Mouse (Mus musculus) stomach, postnatal 0 days (tissue): ENCODE results near the gene Gcn1l1. TPM values are rescaled to one million over a fixed set of nuclear protein-coding genes. Genes with fewer than 3 reads are reported as not detected.

Experiments
- ATAC-seq: fragments of 200-750 bp; cut with Nextera tagmentation; 2 replicates; pipeline ENCODE4 v1.8.0; 2017; ENCODE audit not compliant: low FRiP score, low TSS enrichment
- DNase-seq: peaks from one replicate; pipeline ENCODE4 v3.0.0-alpha.2; 2016; ENCODE audit warnings: low spot score
- H3K27ac ChIP-seq: fragments of 300-500 bp; sonication (generic); replicated peaks from 2 replicates; pipeline ENCODE4 v1.5.1; 2014; ENCODE audit warnings: mild to moderate bottlenecking, control low read depth
- H3K27me3 ChIP-seq: fragments of 300-500 bp; sonication (generic); 2 replicates; pipeline ENCODE4 v1.6.1; 2014; ENCODE audit warnings: low read length; ENCODE audit not compliant: control insufficient read depth, insufficient read depth
- H3K36me3 ChIP-seq: fragments of 300-500 bp; sonication (generic); 2 replicates; pipeline ENCODE4 v1.6.1; 2014; ENCODE audit warnings: low read length, mixed read lengths; ENCODE audit not compliant: control insufficient read depth, insufficient read depth
- H3K4me1 ChIP-seq: fragments of 300-500 bp; sonication (generic); replicated peaks from 2 replicates; pipeline ENCODE4 v1.6.1; 2014; ENCODE audit warnings: antibody characterized with exemption; ENCODE audit not compliant: control insufficient read depth, insufficient read depth
- H3K4me2 ChIP-seq: fragments of 300-500 bp; sonication (generic); replicated peaks from 2 replicates; pipeline ENCODE4 v1.6.1; 2014; ENCODE audit warnings: low read depth, mild to moderate bottlenecking, control low read depth, moderate library complexity
- H3K4me3 ChIP-seq: fragments of 300-500 bp; sonication (generic); 2 replicates; pipeline ENCODE4 v1.5.1; 2014; ENCODE audit warnings: low read depth, low read length, control low read depth
- H3K9ac ChIP-seq: fragments of 300-500 bp; sonication (generic); 2 replicates; pipeline ENCODE4 v1.6.1; 2014; ENCODE audit warnings: mild to moderate bottlenecking, low read length, control low read depth, mixed read lengths
- H3K9me3 ChIP-seq: fragments of 300-500 bp; sonication (generic); 2 replicates; pipeline ENCODE4 v1.6.1; 2016; ENCODE audit warnings: low read length; ENCODE audit not compliant: control insufficient read depth
- CTCF ChIP-seq: IDR thresholded peaks from 2 replicates; pipeline ENCODE4 v1.5.1; 2016; ENCODE audit warnings: antibody characterized with exemption, low read depth, mild to moderate bottlenecking, moderate library complexity
- EP300 ChIP-seq: optimal IDR thresholded peaks from 2 replicates; pipeline ENCODE3; 2016; ENCODE audit warnings: antibody characterized with exemption
- WGBS: fragments of 180-500 bp; shearing (Covaris S2); extraction: QIAGEN DNeasy Blood & Tissue Kit; methylation state at CpG from one replicate; pipeline ENCODE4 v1.1.7; 2014; 5-methylcytosine and 5-hydroxymethylcytosine counted together
- polyA plus RNA-seq: library from polyadenylated mRNA; unstranded; fragments of >200 nt; fragmentation: Nextera tagmentation; extraction: Ambion mirVana; gene quantifications from 2 replicates; pipeline ENCODE4 v1.2.1, GENCODE M21; 2015

The Gcn1l1 gene
- polyA plus RNA-seq, 1 experiment from 2014 or later = 11.7 TPM

GRCm38 (mm10) chr5:115635536-115635935, 70.5 kb downstream of the Gcn1l1 start:
- Histone ChIP-seq H3K9me3 (no peaks in the 10 kb centered on the region), H3K36me3 (peaks cover 10% of the 10 kb centered on the region), H3K27me3 (no peaks in the 10 kb centered on the region), H3K4me1 (no peaks in the 10 kb centered on the region; the same call in 1 of the 2 replicates), H3K4me3 (no peak overlapping the region), H3K9ac (no peak overlapping the region), H3K27ac (no peak overlapping the region; the same call in 1 of the 2 replicates), H3K4me2 (no peak overlapping the region)
- WGBS = 69% methylated on average over 6 of the region's 6 CpGs
- no peak for ATAC-seq
- no peak for DNase-seq
- TF ChIP-seq CTCF = no peak
- TF ChIP-seq EP300 = no peak

DNA sequence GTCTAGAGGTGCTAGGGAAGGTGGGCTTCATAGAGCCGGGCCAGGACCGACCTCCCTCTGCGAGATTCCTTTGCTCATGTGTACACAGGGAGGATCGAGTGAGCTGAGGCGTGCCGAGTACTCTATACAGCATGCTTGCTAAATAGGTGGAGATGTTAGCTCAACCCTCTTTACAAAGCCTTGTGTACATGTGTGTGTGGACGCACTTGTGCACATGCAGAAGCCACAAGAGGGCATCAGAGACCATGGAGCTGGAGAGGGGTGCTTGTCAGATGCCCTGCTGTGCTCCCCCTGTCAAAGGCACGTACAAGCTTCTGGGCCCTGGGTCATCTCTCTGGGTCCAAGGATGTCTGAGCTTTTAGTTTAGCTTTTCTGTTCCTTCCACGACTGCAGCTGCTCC, 79.1 kb downstream of the Gcn1l1 start:
- ATAC-seq (peak; percentile 91), DNase-seq (peak; percentile 75)
- H3K36me3 ChIP-seq = peaks cover 41% of the 10 kb centered on the region
- no peak overlapping the region for H3K4me3 ChIP-seq
- H3K9ac ChIP-seq = 0 out of 2 replicates have a peak overlapping the region, but pooled peaks have one; percentile 4
- TF ChIP-seq EP300 (no peak), CTCF (peak; percentile 71)
- no peaks in the 10 kb centered on the region for H3K9me3 ChIP-seq
- 65% methylated on average over 9 of the region's 9 CpGs for WGBS
- no peaks in the 10 kb centered on the region for H3K4me1 ChIP-seq
- no peaks in the 10 kb centered on the region for H3K27me3 ChIP-seq
- H3K27ac ChIP-seq = peak overlapping the region; percentile 67
- H3K4me2 ChIP-seq = no peak overlapping the region

- H3K9me3 ChIP-seq = no peaks in the 10 kb centered on the region
- no peak overlapping the region; the same call in 1 of the 2 replicates for H3K9ac ChIP-seq
- H3K4me2 ChIP-seq = no peak overlapping the region
- DNase-seq (no peak), ATAC-seq (no peak)
- H3K4me3 ChIP-seq = no peak overlapping the region
- H3K36me3 ChIP-seq = peaks cover 24% of the 10 kb centered on the region
- 68% methylated on average over 3 of the region's 3 CpGs for WGBS
- no peak for TF ChIP-seq CTCF
- no peak for TF ChIP-seq EP300
- no peak overlapping the region for H3K27ac ChIP-seq
- H3K27me3 ChIP-seq = no peaks in the 10 kb centered on the region
- no peaks in the 10 kb centered on the region for H3K4me1 ChIP-seq
Measured at GRCm38 (mm10) chr5:115648876-115649275, 83.8 kb downstream of the Gcn1l1 start.

DNA sequence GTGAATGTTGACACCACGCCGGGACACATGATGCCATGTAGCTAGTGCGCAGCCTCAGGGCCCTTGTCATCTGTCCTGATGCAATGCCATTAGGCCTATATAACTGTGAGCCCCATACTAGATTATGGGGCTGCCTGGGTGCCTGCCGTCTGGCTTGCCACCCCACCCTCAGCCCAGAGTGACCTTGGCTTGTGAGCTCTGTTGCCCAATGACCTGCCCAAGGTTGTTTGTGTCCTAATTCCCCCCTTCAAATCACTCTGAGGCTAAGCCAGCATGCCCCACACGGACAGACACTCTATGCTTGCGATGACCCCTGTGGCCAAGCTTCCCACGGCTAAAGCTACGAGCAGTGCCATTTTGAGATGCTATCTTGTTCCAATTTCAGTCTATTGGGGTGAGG, 84.6 kb downstream of the Gcn1l1 start:
- Histone ChIP-seq H3K4me1 (no peaks in the 10 kb centered on the region), H3K9ac (no peak overlapping the region), H3K9me3 (no peaks in the 10 kb centered on the region), H3K36me3 (peaks cover 22% of the 10 kb centered on the region), H3K4me2 (no peak overlapping the region), H3K27ac (no peak overlapping the region), H3K4me3 (no peak overlapping the region), H3K27me3 (no peaks in the 10 kb centered on the region)
- no peak for TF ChIP-seq CTCF
- TF ChIP-seq EP300 = no peak
- ATAC-seq (no peak), DNase-seq (no peak)
- 84% methylated on average over 8 of the region's 8 CpGs for WGBS

- Histone ChIP-seq H3K27ac (no peak overlapping the region), H3K36me3 (peaks cover 16% of the 10 kb centered on the region), H3K9me3 (no peaks in the 10 kb centered on the region), H3K4me2 (no peak overlapping the region), H3K4me1 (no peaks in the 10 kb centered on the region), H3K9ac (no peak overlapping the region), H3K27me3 (no peaks in the 10 kb centered on the region), H3K4me3 (no peak overlapping the region)
- TF ChIP-seq CTCF (no peak), EP300 (no peak)
- ATAC-seq (no peak), DNase-seq (no peak)
- WGBS = 92% methylated on average over 10 of the region's 10 CpGs
Measured at GRCm38 (mm10) chr5:115650885-115651284, 85.8 kb downstream of the Gcn1l1 start.

GRCm38 (mm10) chr5:115651821-115652220, 86.8 kb downstream of the Gcn1l1 start:
- Histone ChIP-seq H3K4me3 (no peak overlapping the region), H3K36me3 (peaks cover 7% of the 10 kb centered on the region; the same call in 1 of the 2 replicates), H3K4me2 (no peak overlapping the region), H3K27ac (peak overlapping the region; percentile 90), H3K9ac (no peak overlapping the region), H3K4me1 (no peaks in the 10 kb centered on the region), H3K27me3 (no peaks in the 10 kb centered on the region), H3K9me3 (no peaks in the 10 kb centered on the region)
- 87% methylated on average over 10 of the region's 10 CpGs for WGBS
- DNase-seq = no peak
- no peak for TF ChIP-seq CTCF
- no peak for TF ChIP-seq EP300
- no peak for ATAC-seq
